Mouse (Mus musculus) G1E (cell line): ENCODE data around the gene Arhgap42. TPM values are rescaled to one million over a fixed set of nuclear protein-coding genes. Genes with fewer than 3 reads are reported as not detected.

Experiments used
- ATAC-seq: 2 replicates; pipeline ENCODE4 v1.8.0; 2016; ENCODE audit warnings: mild to moderate bottlenecking; ENCODE audit not compliant: insufficient number of reproducible peaks, poor library complexity, low FRiP score, severe bottlenecking; ENCODE audit errors: extremely low read depth
- DNase-seq: peaks from one replicate; pipeline ENCODE4 v3.0.0; 2012; ENCODE audit warnings: low spot score
- H3K27me3 ChIP-seq: 2 replicates; pipeline ENCODE4 v1.6.1; 2012; ENCODE audit warnings: mild to moderate bottlenecking, low read length, inconsistent platforms; ENCODE audit not compliant: insufficient read depth
- H3K36me3 ChIP-seq: replicated peaks from 2 replicates; pipeline ENCODE3; 2012; ENCODE audit warnings: mild to moderate bottlenecking, inconsistent platforms
- H3K4me1 ChIP-seq: 2 replicates; pipeline ENCODE4 v1.6.1; 2012; ENCODE audit warnings: low read depth, low read length, inconsistent platforms, mixed read lengths; ENCODE audit not compliant: insufficient read depth
- H3K4me3 ChIP-seq: 2 replicates; pipeline ENCODE4 v1.5.1; 2012; ENCODE audit warnings: low read depth, mild to moderate bottlenecking, inconsistent platforms, low read length, moderate library complexity, mixed read lengths
- H3K9me3 ChIP-seq: replicated peaks from 2 replicates; pipeline ENCODE4 v1.6.1; 2012; ENCODE audit warnings: inconsistent platforms
- CTCF ChIP-seq: IDR thresholded peaks from 2 replicates; pipeline ENCODE4 v1.5.1; 2012; ENCODE audit warnings: low read depth, low read length, inconsistent platforms, mixed read lengths
- GATA1 ChIP-seq: IDR thresholded peaks from 2 replicates; pipeline ENCODE4 v1.6.1; 2012; ENCODE audit warnings: borderline replicate concordance, low read length, inconsistent platforms, mixed read lengths
- GATA2 ChIP-seq: IDR thresholded peaks from 2 replicates; pipeline ENCODE4 v1.6.1; 2012; ENCODE audit warnings: low read depth, low read length, inconsistent platforms, borderline replicate concordance
- POLR2AphosphoS5 ChIP-seq: IDR thresholded peaks from 2 replicates; pipeline ENCODE4 v1.6.1; 2012; ENCODE audit warnings: low read depth, low read length, inconsistent platforms; ENCODE audit not compliant: insufficient replicate concordance
- TAL1 ChIP-seq: conservative IDR thresholded peaks from 2 replicates; pipeline ENCODE4 v1.6.1; 2012; ENCODE audit warnings: low read depth, low read length, inconsistent platforms, mixed read lengths
- polyA plus RNA-seq: library from polyadenylated mRNA; stranded (reverse); fragments of >175 nt; gene quantifications from 2 replicates; pipeline ENCODE4 v1.2.3, GENCODE M21; 2012
- total RNA-seq, 2 experiments: library from RNA; stranded (forward) in 1 of 2; stranded (reverse) in 1 of 2; fragments of 200-1000 nt in 1 of 2; fragments of >200 nt in 1 of 2; fragmentation: Nextera tagmentation in 1 of 2; gene quantifications; 2 replicates each; pipeline ENCODE4 v1.2.3; 2014 to 2017

Gene Arhgap42
- total and polyA plus RNA-seq, 3 experiments: 0.22 TPM; not detected in 2

DNA sequence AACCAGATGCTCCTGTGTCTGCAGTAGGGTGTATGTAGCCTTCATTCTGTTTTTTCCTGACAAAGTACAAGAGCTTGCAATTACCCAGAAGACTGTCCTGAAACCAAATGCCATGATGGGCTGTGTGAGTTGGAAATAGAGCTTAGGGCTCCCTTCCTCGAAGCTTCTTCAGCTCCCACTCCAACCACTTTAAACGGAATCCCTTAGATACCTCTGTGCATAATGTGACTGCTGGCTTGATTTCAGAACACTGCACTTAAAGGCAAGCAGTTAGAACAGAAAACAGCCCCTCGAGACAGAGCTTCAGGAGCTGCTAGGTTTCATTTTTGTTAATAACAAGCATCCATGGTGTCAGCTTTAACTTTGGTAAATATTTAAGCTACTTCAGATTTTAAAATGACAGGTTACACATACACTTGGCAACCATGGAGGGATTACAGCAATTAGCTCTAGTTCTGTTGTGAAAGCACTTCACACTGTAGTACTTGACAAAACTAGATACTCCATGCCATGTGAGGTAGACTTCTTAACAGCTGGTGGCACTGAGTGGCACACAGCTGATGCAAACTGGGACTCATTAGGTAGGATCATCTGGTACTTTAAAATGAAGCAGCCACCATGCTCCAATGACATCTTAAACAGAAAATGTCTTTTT, 201.8 kb downstream of the Arhgap42 start:
- no peaks in the 10 kb centered on the region for H3K4me1 ChIP-seq
- no peak for TF ChIP-seq GATA1
- TF ChIP-seq POLR2AphosphoS5: no peak
- TF ChIP-seq CTCF: no peak
- no peak for TF ChIP-seq TAL1
- TF ChIP-seq GATA2: no peak
- H3K36me3 ChIP-seq: no peaks in the 10 kb centered on the region
- H3K9me3 ChIP-seq: no peaks in the 10 kb centered on the region
- H3K27me3 ChIP-seq: no peaks in the 10 kb centered on the region
- no peak for DNase-seq
- no peak overlapping the region for H3K4me3 ChIP-seq
- ATAC-seq: no peak

DNA sequence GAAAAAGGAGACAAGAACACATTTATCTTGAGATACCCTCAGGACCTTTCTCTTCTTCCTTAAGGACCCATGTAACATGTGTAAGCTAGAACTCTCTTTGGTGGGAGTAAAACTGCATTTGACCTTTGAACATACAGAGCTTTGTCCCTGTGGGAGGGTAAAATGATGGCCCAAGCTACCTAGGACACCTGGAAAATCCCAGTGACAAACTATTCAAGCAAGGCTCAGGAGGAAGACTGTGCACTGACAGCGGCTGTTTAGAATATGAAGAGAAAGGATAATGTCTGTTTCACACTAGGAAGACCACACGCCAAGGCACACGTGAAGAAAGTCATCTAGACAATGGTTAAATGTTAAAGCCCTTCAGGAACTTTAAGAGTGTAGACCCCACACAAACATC, 211.0 kb downstream of the Arhgap42 start:
- no peak for TF ChIP-seq GATA2
- no peak for TF ChIP-seq TAL1
- no peak for TF ChIP-seq CTCF
- TF ChIP-seq GATA1: no peak
- no peak for TF ChIP-seq POLR2AphosphoS5
- Histone ChIP-seq H3K36me3 (no peaks in the 10 kb centered on the region), H3K4me1 (no peaks in the 10 kb centered on the region), H3K27me3 (no peaks in the 10 kb centered on the region), H3K4me3 (no peak overlapping the region), H3K9me3 (no peaks in the 10 kb centered on the region)
- DNase-seq: no peak
- no peak for ATAC-seq

DNA sequence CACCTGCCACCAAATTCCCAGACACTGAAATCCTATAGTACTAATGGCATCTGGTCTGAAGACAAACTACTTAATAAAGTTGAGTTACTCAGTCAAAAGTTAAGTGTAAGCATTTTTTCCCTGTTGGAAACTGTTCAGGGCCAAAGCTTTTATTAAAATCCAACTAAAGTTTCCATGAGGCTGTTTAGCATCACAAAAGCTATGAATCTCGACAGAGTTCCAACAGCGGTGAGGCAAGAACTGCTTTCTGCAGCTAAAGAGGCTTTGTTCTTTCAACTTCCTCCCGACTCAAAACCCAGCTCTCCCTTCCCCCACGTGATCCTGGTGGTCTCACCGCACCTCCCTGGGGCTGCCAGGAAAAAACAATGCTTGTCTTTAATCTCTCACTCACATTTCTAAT, 211.5 kb downstream of the Arhgap42 start:
- Histone ChIP-seq H3K4me1 (no peaks in the 10 kb centered on the region), H3K9me3 (no peaks in the 10 kb centered on the region), H3K4me3 (no peak overlapping the region), H3K36me3 (no peaks in the 10 kb centered on the region), H3K27me3 (no peaks in the 10 kb centered on the region)
- no peak for DNase-seq
- TF ChIP-seq GATA1: no peak
- TF ChIP-seq CTCF: no peak
- TF ChIP-seq POLR2AphosphoS5: no peak
- TF ChIP-seq GATA2: no peak
- no peak for TF ChIP-seq TAL1
- no peak for ATAC-seq

DNA sequence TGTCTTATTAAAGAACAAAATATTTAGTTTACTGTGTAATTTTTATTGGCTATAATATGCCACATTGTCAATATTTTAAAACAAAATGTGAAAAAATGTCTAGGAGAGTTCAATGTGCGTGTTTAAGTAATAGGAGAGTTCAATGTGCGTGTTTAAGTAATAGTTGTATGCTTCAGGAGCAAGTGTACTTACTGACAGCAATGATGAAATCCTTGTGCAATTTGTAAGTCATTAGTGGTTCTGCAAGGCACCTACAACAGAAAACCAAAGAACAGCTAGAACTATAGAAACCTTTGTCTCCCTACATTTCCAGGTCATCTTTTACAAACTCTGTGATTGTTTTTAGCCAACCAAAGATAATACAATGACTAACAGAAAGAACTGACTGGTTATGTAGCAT, 223.8 kb downstream of the Arhgap42 start:
- H3K27me3 ChIP-seq: no peaks in the 10 kb centered on the region
- no peak for ATAC-seq
- TF ChIP-seq POLR2AphosphoS5 (no peak), TAL1 (no peak), GATA2 (no peak), GATA1 (no peak), CTCF (no peak)
- DNase-seq: no peak
- no peaks in the 10 kb centered on the region for H3K36me3 ChIP-seq
- no peaks in the 10 kb centered on the region for H3K4me1 ChIP-seq
- no peaks in the 10 kb centered on the region for H3K9me3 ChIP-seq
- no peak overlapping the region for H3K4me3 ChIP-seq

DNA sequence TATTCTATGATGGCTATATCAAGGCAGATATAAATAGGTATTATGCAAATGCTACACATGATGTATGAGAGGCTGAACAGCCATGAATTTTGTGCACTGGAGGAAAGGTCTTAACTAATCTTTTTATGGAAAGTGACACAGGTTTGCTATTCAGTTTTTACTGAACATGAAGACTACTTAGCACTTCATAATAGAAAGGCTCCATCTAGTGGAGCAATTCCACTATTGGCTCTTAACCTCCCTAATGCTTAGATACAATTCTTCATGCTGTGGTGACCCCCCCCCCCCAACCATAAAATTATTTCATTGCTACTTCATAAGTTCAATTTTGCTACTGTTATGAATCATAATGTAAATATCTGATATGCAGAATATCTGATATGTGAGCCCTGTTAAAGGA, 237.7 kb downstream of the Arhgap42 start:
- ATAC-seq (no peak), DNase-seq (no peak)
- Histone ChIP-seq H3K9me3 (no peaks in the 10 kb centered on the region), H3K4me1 (no peaks in the 10 kb centered on the region), H3K4me3 (no peak overlapping the region), H3K27me3 (no peaks in the 10 kb centered on the region), H3K36me3 (no peaks in the 10 kb centered on the region)
- TF ChIP-seq POLR2AphosphoS5: no peak
- no peak for TF ChIP-seq GATA1
- TF ChIP-seq TAL1: no peak
- no peak for TF ChIP-seq GATA2
- TF ChIP-seq CTCF: no peak

DNA sequence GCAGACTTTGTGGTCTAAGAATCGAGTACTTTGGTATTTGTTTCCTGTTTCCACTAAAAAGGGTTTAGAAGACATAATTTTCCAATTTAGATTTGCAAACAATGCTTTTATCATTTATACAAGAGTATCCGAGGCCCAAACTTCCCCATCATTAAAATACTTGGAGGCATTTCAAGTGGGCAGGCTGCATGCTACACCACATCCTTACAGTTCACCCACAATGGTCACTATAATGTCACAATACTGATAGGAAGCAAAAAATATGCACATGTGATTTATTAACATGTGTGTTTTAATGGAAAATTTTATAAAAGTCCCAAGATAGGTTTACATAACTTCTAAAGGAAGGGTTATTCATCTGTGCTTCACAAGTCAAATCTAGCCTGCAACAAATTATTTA, 242.4 kb downstream of the Arhgap42 start:
- ATAC-seq: no peak
- TF ChIP-seq POLR2AphosphoS5: no peak
- TF ChIP-seq GATA2: no peak
- no peak for TF ChIP-seq GATA1
- TF ChIP-seq CTCF: no peak
- TF ChIP-seq TAL1: no peak

More for the DNA sequence above, 242.4 kb downstream of the Arhgap42 start:
- Histone ChIP-seq H3K27me3 (no peaks in the 10 kb centered on the region), H3K4me3 (no peak overlapping the region), H3K36me3 (no peaks in the 10 kb centered on the region), H3K9me3 (no peaks in the 10 kb centered on the region), H3K4me1 (no peaks in the 10 kb centered on the region)
- no peak for DNase-seq
